Mouse (Mus musculus) forebrain, embryonic 14.5 days (tissue): ENCODE measurements around the gene Rnft2. TPM values are rescaled to one million over a fixed set of nuclear protein-coding genes. Genes with fewer than 3 reads are reported as not detected.

Experiments used
- ATAC-seq: fragments of 200-750 bp; cut with Nextera tagmentation; 2 replicates; pipeline ENCODE4 v1.8.0; 2017; ENCODE audit warnings: mild to moderate bottlenecking, moderate library complexity
- DNase-seq: peaks from one replicate; pipeline ENCODE4 v3.0.0-alpha.2; 2015; ENCODE audit warnings: low spot score
- H3K27ac ChIP-seq: fragments of 300-500 bp; sonication (generic); 2 replicates; pipeline ENCODE4 v1.5.1; 2014; ENCODE audit warnings: low read depth, mild to moderate bottlenecking, control low read depth, low read length, moderate library complexity
- H3K27me3 ChIP-seq: fragments of 300-500 bp; sonication (generic); replicated peaks from 2 replicates; pipeline ENCODE4 v1.6.1; 2014; ENCODE audit warnings: low read length, control low read depth, mixed read lengths; ENCODE audit not compliant: control insufficient read depth, insufficient read depth
- H3K36me3 ChIP-seq: fragments of 300-500 bp; sonication (generic); 2 replicates; pipeline ENCODE4 v1.6.1; 2014; ENCODE audit warnings: low read length, control low read depth; ENCODE audit not compliant: control insufficient read depth, insufficient read depth
- H3K4me1 ChIP-seq: fragments of 300-500 bp; sonication (generic); 2 replicates; pipeline ENCODE4 v1.6.1; 2014; ENCODE audit warnings: antibody characterized with exemption, low read length, control low read depth; ENCODE audit not compliant: control insufficient read depth, insufficient read depth
- H3K4me2 ChIP-seq: fragments of 300-500 bp; sonication (generic); 2 replicates; pipeline ENCODE4 v1.6.1; 2014; ENCODE audit warnings: mild to moderate bottlenecking, control low read depth, low read length
- H3K4me3 ChIP-seq: fragments of 300-500 bp; sonication (generic); 2 replicates; pipeline ENCODE4 v1.5.1; 2014; ENCODE audit warnings: low read depth, low read length, control low read depth
- H3K9ac ChIP-seq: fragments of 300-500 bp; sonication (generic); 2 replicates; pipeline ENCODE4 v1.6.1; 2014; ENCODE audit warnings: mild to moderate bottlenecking, low read length, control low read depth, moderate library complexity
- H3K9me3 ChIP-seq: fragments of 300-500 bp; sonication (generic); replicated peaks from 2 replicates; pipeline ENCODE4 v1.6.1; 2016; ENCODE audit warnings: low read length, control low read depth, mixed read lengths; ENCODE audit not compliant: control insufficient read depth
- WGBS: fragments of 180-500 bp; shearing (Covaris S2); extraction: QIAGEN DNeasy Blood & Tissue Kit; methylation state at CpG from one replicate; pipeline ENCODE4 v1.1.7; 2014; 5-methylcytosine and 5-hydroxymethylcytosine counted together
- polyA plus RNA-seq: library from polyadenylated mRNA; unstranded; fragments of >200 nt; fragmentation: Nextera tagmentation; extraction: Ambion mirVana; gene quantifications from 2 replicates; pipeline ENCODE4 v1.2.1, GENCODE M21; 2014

Rnft2 gene
- polyA plus RNA-seq, 1 experiment from 2014 or later: 11.3 TPM

GRCm38 (mm10) chr5:118260055-118260454, 15.1 kb upstream of the Rnft2 start:
- Histone ChIP-seq H3K4me2 (no peak overlapping the region), H3K27ac (no peak overlapping the region), H3K36me3 (peaks cover 52% of the 10 kb centered on the region), H3K9ac (no peak overlapping the region), H3K27me3 (no peaks in the 10 kb centered on the region), H3K4me1 (0 out of 2 replicates have a peak, but pooled peaks cover 3% of the 10 kb centered on the region), H3K9me3 (no peaks in the 10 kb centered on the region), H3K4me3 (no peak overlapping the region)
- no peak for ATAC-seq
- no peak for DNase-seq
- 90% methylated on average over 10 of the region's 10 CpGs for WGBS

- ATAC-seq (no peak), DNase-seq (no peak)
- Histone ChIP-seq H3K4me1 (0 out of 2 replicates have a peak, but pooled peaks cover 3% of the 10 kb centered on the region), H3K4me3 (no peak overlapping the region), H3K9me3 (no peaks in the 10 kb centered on the region), H3K27me3 (no peaks in the 10 kb centered on the region), H3K9ac (no peak overlapping the region), H3K4me2 (no peak overlapping the region), H3K27ac (no peak overlapping the region), H3K36me3 (peaks cover 52% of the 10 kb centered on the region)
- WGBS: 86% methylated on average over 6 of the region's 6 CpGs
Measured at GRCm38 (mm10) chr5:118259636-118260035, 14.7 kb upstream of the Rnft2 start.

- Histone ChIP-seq H3K9ac (no peak overlapping the region), H3K9me3 (no peaks in the 10 kb centered on the region), H3K4me1 (0 out of 2 replicates have a peak, but pooled peaks cover 3% of the 10 kb centered on the region), H3K4me3 (no peak overlapping the region), H3K27me3 (no peaks in the 10 kb centered on the region), H3K4me2 (no peak overlapping the region), H3K36me3 (peaks cover 52% of the 10 kb centered on the region), H3K27ac (no peak overlapping the region)
- DNase-seq: peak; percentile 49
- no peak for ATAC-seq
- 68% methylated on average over 6 of the region's 6 CpGs for WGBS
Measured at GRCm38 (mm10) chr5:118259152-118259551, 14.2 kb upstream of the Rnft2 start.

- DNase-seq: no peak
- WGBS: 98% methylated on average over 4 of the region's 4 CpGs
- Histone ChIP-seq H3K27ac (no peak overlapping the region), H3K4me2 (no peak overlapping the region), H3K9me3 (no peaks in the 10 kb centered on the region), H3K27me3 (no peaks in the 10 kb centered on the region), H3K4me3 (no peak overlapping the region), H3K9ac (no peak overlapping the region), H3K4me1 (0 out of 2 replicates have a peak, but pooled peaks cover 3% of the 10 kb centered on the region), H3K36me3 (peaks cover 43% of the 10 kb centered on the region)
- no peak for ATAC-seq
Measured at GRCm38 (mm10) chr5:118256981-118257380, 12.1 kb upstream of the Rnft2 start.

GRCm38 (mm10) chr5:118253551-118253950, 8.6 kb upstream of the Rnft2 start:
- no peak for ATAC-seq
- H3K27ac ChIP-seq: no peak overlapping the region
- no peak overlapping the region for H3K4me3 ChIP-seq
- no peak for DNase-seq
- H3K9ac ChIP-seq: no peak overlapping the region
- no peak overlapping the region for H3K4me2 ChIP-seq
- no peaks in the 10 kb centered on the region for H3K9me3 ChIP-seq
- no peaks in the 10 kb centered on the region for H3K4me1 ChIP-seq
- H3K36me3 ChIP-seq: peaks cover 20% of the 10 kb centered on the region
- no peaks in the 10 kb centered on the region for H3K27me3 ChIP-seq
- 89% methylated on average over 3 of the region's 3 CpGs for WGBS

GRCm38 (mm10) chr5:118250987-118251386, 6.1 kb upstream of the Rnft2 start:
- Histone ChIP-seq H3K4me3 (no peak overlapping the region), H3K36me3 (peaks cover 10% of the 10 kb centered on the region; the same call in 1 of the 2 replicates), H3K27ac (no peak overlapping the region), H3K27me3 (no peaks in the 10 kb centered on the region), H3K9ac (no peak overlapping the region), H3K4me1 (peaks cover 8% of the 10 kb centered on the region), H3K4me2 (no peak overlapping the region), H3K9me3 (no peaks in the 10 kb centered on the region)
- WGBS: 75% methylated on average over 6 of the region's 7 CpGs
- DNase-seq: no peak
- ATAC-seq: no peak

GRCm38 (mm10) chr5:118247378-118247777, 2.5 kb upstream of the Rnft2 start:
- no peaks in the 10 kb centered on the region for H3K9me3 ChIP-seq
- WGBS: 94% methylated on average over 8 of the region's 8 CpGs
- peaks cover 13% of the 10 kb centered on the region for H3K4me1 ChIP-seq
- no peak overlapping the region for H3K4me2 ChIP-seq
- H3K36me3 ChIP-seq: peaks cover 10% of the 10 kb centered on the region; the same call in 1 of the 2 replicates
- H3K27ac ChIP-seq: no peak overlapping the region
- no peak overlapping the region for H3K9ac ChIP-seq
- H3K4me3 ChIP-seq: no peak overlapping the region
- H3K27me3 ChIP-seq: no peaks in the 10 kb centered on the region
- no peak for ATAC-seq
- DNase-seq: no peak

GRCm38 (mm10) chr5:118245606-118246308, 841 bp upstream of the Rnft2 start:
- no peaks in the 10 kb centered on the region for H3K9me3 ChIP-seq
- peaks cover 25% of the 10 kb centered on the region for H3K36me3 ChIP-seq
- peak overlapping the region; percentile 88 for H3K4me2 ChIP-seq
- peak overlapping the region; percentile 63 for H3K9ac ChIP-seq
- ATAC-seq: no peak; the same call in 1 of the 2 replicates
- H3K27ac ChIP-seq: peak overlapping the region; percentile 58
- peaks cover 13% of the 10 kb centered on the region for H3K4me1 ChIP-seq
- 6% methylated on average over 15 of the region's 15 CpGs for WGBS
- H3K27me3 ChIP-seq: no peaks in the 10 kb centered on the region
- peak overlapping the region; percentile 69 for H3K4me3 ChIP-seq
- peak; percentile 29 for DNase-seq

GRCm38 (mm10) chr5:118239671-118240070, 5.2 kb downstream of the Rnft2 start:
- 87% methylated on average over 12 of the region's 12 CpGs for WGBS
- H3K4me2 ChIP-seq: no peak overlapping the region
- ATAC-seq: no peak
- H3K9me3 ChIP-seq: no peaks in the 10 kb centered on the region
- peaks cover 2% of the 10 kb centered on the region for H3K4me1 ChIP-seq
- no peak overlapping the region for H3K27ac ChIP-seq
- H3K36me3 ChIP-seq: peaks cover 41% of the 10 kb centered on the region
- H3K27me3 ChIP-seq: no peaks in the 10 kb centered on the region
- DNase-seq: no peak
- H3K4me3 ChIP-seq: no peak overlapping the region
- H3K9ac ChIP-seq: no peak overlapping the region
